Mouse (Mus musculus) hindbrain, embryonic 11.5 days (tissue): Measurements from ENCODE around the gene Axin2. TPM values are rescaled to one million over a fixed set of nuclear protein-coding genes. Genes with fewer than 3 reads are reported as not detected.

Source experiments
- ATAC-seq: fragments of 200-750 bp; cut with Nextera tagmentation; 2 replicates; pipeline ENCODE4 v1.8.0; 2017; ENCODE audit warnings: mild to moderate bottlenecking, moderate TSS enrichment, moderate library complexity; ENCODE audit not compliant: low FRiP score
- DNase-seq: peaks from one replicate; pipeline ENCODE4 v3.0.0-alpha.2; 2015; ENCODE audit warnings: low spot score
- H3K27ac ChIP-seq: fragments of 300-500 bp; sonication (generic); 2 replicates; pipeline ENCODE4 v1.5.1; 2014; ENCODE audit warnings: mild to moderate bottlenecking, low read depth, low read length
- H3K27me3 ChIP-seq: fragments of 300-500 bp; sonication (generic); 2 replicates; pipeline ENCODE4 v1.6.1; 2014; ENCODE audit warnings: mild to moderate bottlenecking, low read length, moderate library complexity, mixed read lengths; ENCODE audit not compliant: control insufficient read depth, insufficient read depth
- H3K36me3 ChIP-seq: fragments of 300-500 bp; sonication (generic); 2 replicates; pipeline ENCODE4 v1.6.1; 2014; ENCODE audit warnings: mild to moderate bottlenecking, low read length, moderate library complexity, mixed read lengths; ENCODE audit not compliant: control insufficient read depth, insufficient read depth
- H3K4me1 ChIP-seq: fragments of 300-500 bp; sonication (generic); replicated peaks from 2 replicates; pipeline ENCODE4 v1.6.1; 2014; ENCODE audit warnings: low read length, mixed read lengths; ENCODE audit not compliant: control insufficient read depth, insufficient read depth
- H3K4me2 ChIP-seq: fragments of 300-500 bp; sonication (generic); replicated peaks from 2 replicates; pipeline ENCODE4 v1.6.1; 2014; ENCODE audit warnings: mild to moderate bottlenecking, low read depth, low read length
- H3K4me3 ChIP-seq: fragments of 300-500 bp; sonication (generic); 2 replicates; pipeline ENCODE4 v1.5.1; 2014; ENCODE audit warnings: low read depth, low read length
- H3K9ac ChIP-seq: fragments of 300-500 bp; sonication (generic); 2 replicates; pipeline ENCODE4 v1.6.1; 2014; ENCODE audit warnings: low read depth, low read length
- H3K9me3 ChIP-seq: fragments of 300-500 bp; sonication (generic); 2 replicates; pipeline ENCODE4 v1.6.1; 2016; ENCODE audit warnings: low read length; ENCODE audit not compliant: control insufficient read depth
- WGBS: fragments of 180-500 bp; shearing (Covaris S2); extraction: QIAGEN DNeasy Blood & Tissue Kit; methylation state at CpG from one replicate; pipeline ENCODE4 v1.1.7; 2014; 5-methylcytosine and 5-hydroxymethylcytosine counted together
- polyA plus RNA-seq: library from polyadenylated mRNA; unstranded; fragments of >200 nt; fragmentation: Nextera tagmentation; extraction: Ambion mirVana; gene quantifications from 2 replicates; pipeline ENCODE4 v1.2.1, GENCODE M21; 2014

The Axin2 gene
- polyA plus RNA-seq, 1 experiment from 2014 or later = 26.5 TPM

DNA sequence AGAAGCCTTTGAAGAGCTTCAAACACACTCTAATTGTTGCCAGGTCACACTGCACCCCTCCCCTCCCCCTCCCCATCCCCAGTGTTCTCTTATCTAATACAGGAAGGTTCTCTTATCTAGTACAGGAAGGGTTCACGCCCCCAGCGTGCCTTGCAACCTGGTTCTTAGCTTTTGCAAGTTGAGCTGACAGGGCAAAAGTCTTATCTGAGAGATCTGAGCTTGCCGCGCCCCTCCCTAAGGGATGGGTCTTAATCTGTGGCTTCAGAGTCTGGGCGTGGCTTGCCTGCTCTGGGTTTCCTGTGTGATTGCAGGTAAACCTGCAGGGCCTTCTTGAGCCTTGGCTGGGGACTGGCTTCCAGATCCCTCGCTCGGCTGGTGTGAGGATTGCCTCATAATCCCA, 9.2 kb upstream of the Axin2 start:
- H3K27me3 ChIP-seq = peaks cover 3% of the 10 kb centered on the region; the same call in 1 of the 2 replicates
- H3K9me3 ChIP-seq = no peaks in the 10 kb centered on the region
- no peak overlapping the region for H3K27ac ChIP-seq
- H3K9ac ChIP-seq = no peak overlapping the region
- WGBS = 38% methylated on average over 7 of the region's 7 CpGs
- ATAC-seq (no peak), DNase-seq (no peak)
- no peaks in the 10 kb centered on the region for H3K36me3 ChIP-seq
- no peak overlapping the region for H3K4me3 ChIP-seq
- no peak overlapping the region for H3K4me2 ChIP-seq
- no peaks in the 10 kb centered on the region for H3K4me1 ChIP-seq

- Histone ChIP-seq H3K4me3 (no peak overlapping the region), H3K4me2 (no peak overlapping the region), H3K9me3 (no peaks in the 10 kb centered on the region), H3K36me3 (no peaks in the 10 kb centered on the region), H3K9ac (no peak overlapping the region), H3K27ac (no peak overlapping the region), H3K4me1 (no peaks in the 10 kb centered on the region), H3K27me3 (peaks cover 3% of the 10 kb centered on the region; the same call in 1 of the 2 replicates)
- WGBS = 93% methylated on average over 12 of the region's 12 CpGs
- ATAC-seq = no peak
- no peak for DNase-seq
These were observed 8.0 kb upstream of the Axin2 start for GRCm38 (mm10) chr11:108912174-108912573.

GRCm38 (mm10) chr11:108917422-108918324, 2.5 kb upstream of the Axin2 start:
- Histone ChIP-seq H3K4me1 (peaks cover 3% of the 10 kb centered on the region), H3K27ac (peak overlapping the region; percentile 36), H3K27me3 (no peaks in the 10 kb centered on the region), H3K9me3 (no peaks in the 10 kb centered on the region), H3K36me3 (no peaks in the 10 kb centered on the region), H3K9ac (no peak overlapping the region), H3K4me2 (no peak overlapping the region), H3K4me3 (no peak overlapping the region)
- WGBS = 8% methylated on average over 12 of the region's 12 CpGs
- no peak for ATAC-seq
- no peak for DNase-seq

GRCm38 (mm10) chr11:108920636-108921505, 722 bp downstream of the Axin2 start:
- peak overlapping the region; percentile 96 for H3K9ac ChIP-seq
- peaks cover 6% of the 10 kb centered on the region for H3K4me1 ChIP-seq
- peak overlapping the region; percentile 96 for H3K4me3 ChIP-seq
- H3K27ac ChIP-seq = peak overlapping the region; percentile 99
- peak; percentile 84 for ATAC-seq
- H3K27me3 ChIP-seq = 0 out of 2 replicates have a peak, but pooled peaks cover 2% of the 10 kb centered on the region
- peak; percentile 88 for DNase-seq
- WGBS = under 1% methylated on average over 82 of the region's 104 CpGs
- H3K9me3 ChIP-seq = no peaks in the 10 kb centered on the region
- H3K4me2 ChIP-seq = peak overlapping the region; percentile 86
- H3K36me3 ChIP-seq = 0 out of 2 replicates have a peak, but pooled peaks cover 3% of the 10 kb centered on the region

DNA sequence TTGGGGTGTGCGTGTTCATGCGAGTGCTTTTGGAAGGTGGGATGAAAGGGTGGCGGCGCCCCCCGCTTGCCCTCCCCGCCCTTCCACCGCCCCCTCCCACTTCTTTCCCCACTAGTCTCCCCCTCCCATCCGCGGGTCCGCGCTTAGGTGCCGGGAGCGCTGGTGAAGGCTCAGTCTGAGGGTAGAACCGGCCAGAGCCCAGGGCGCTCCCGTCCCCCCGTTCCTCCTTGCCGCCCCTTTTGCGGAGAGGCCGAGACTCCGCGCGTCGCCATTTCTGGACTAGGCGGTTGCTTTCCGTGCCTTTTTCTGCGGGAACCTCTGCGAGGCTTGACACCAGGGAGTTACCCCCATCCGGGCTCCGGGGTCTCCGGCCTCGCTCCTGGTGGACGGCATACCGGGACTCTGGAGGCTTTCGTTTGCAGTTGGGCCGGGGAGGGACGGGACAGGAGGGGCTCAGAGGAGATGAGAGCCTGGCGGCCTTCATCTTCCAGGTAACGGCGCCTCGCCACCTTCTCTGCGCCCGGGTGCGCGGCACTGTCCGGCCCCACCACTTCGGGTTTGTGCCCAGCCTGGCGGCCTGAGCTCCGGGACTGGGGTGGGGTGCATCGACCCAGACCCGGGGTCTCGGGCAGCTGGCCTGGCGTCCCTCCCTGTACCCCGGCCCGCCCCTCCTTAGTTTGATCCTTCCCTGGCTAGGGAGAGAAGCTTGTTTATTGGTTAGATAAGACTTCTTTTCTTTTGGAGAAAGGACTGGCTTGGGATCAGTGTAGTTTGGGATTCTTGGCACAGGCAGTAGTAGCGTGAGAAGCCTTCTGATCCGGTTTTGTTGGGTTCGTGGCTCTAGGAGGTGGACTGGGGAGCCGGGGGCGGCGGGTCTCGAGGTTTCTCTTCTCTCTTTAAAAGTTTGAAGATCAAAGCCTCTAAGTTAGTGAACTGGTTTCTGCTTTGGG, 1.6 kb downstream of the Axin2 start:
- H3K36me3 ChIP-seq = 0 out of 2 replicates have a peak, but pooled peaks cover 3% of the 10 kb centered on the region
- H3K27ac ChIP-seq = peak overlapping the region; percentile 99
- no peaks in the 10 kb centered on the region for H3K9me3 ChIP-seq
- H3K4me1 ChIP-seq = peaks cover 9% of the 10 kb centered on the region
- H3K4me2 ChIP-seq = peak overlapping the region; percentile 86
- 1% methylated on average over 57 of the region's 62 CpGs for WGBS
- H3K4me3 ChIP-seq = peak overlapping the region; percentile 96
- DNase-seq (peak; percentile 72), ATAC-seq (peak; percentile 11)
- H3K27me3 ChIP-seq = 0 out of 2 replicates have a peak, but pooled peaks cover 2% of the 10 kb centered on the region
- H3K9ac ChIP-seq = peak overlapping the region; percentile 96

DNA sequence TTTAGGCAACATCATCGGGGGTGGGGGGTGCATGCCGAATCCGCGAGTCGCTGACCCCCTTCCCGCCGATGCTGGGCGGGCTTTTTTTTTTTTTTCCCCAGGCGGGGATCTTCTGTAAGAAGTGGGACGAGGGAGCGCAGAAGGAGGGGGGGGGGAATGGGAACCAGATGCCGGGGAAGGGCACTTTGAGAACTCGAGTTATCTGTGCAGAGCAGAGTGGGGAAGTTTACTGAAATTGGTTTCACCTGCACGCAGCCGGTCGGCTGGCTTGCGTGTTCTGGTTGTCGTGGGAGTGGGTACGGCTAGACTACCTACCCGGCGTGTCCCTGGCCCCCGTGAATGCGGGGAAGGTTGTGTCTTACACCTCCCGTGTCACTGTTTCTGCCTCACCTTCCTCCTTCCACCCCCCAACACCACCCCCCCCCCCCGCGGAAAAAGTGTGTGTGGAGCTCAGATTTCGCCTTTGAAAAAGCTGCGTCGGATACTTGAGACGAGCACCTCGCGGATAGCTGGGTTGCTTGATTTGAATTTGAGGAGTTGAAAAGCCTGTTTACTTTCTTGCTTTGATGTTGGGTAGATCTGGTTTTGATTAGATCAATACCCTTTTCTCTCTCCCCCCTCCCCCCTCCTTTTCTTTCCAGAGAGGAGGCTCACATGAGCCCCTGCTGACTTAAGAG, 2.5 kb downstream of the Axin2 start:
- H3K9ac ChIP-seq = peak overlapping the region; percentile 96
- 0 out of 2 replicates have a peak, but pooled peaks cover 2% of the 10 kb centered on the region for H3K27me3 ChIP-seq
- WGBS = under 1% methylated on average over 31 of the region's 32 CpGs
- 0 out of 2 replicates have a peak, but pooled peaks cover 3% of the 10 kb centered on the region for H3K36me3 ChIP-seq
- H3K4me1 ChIP-seq = peaks cover 12% of the 10 kb centered on the region
- H3K9me3 ChIP-seq = no peaks in the 10 kb centered on the region
- DNase-seq (peak; percentile 57), ATAC-seq (no peak)
- peak overlapping the region; percentile 86 for H3K4me2 ChIP-seq
- H3K27ac ChIP-seq = peak overlapping the region; percentile 99
- peak overlapping the region; percentile 96 for H3K4me3 ChIP-seq

DNA sequence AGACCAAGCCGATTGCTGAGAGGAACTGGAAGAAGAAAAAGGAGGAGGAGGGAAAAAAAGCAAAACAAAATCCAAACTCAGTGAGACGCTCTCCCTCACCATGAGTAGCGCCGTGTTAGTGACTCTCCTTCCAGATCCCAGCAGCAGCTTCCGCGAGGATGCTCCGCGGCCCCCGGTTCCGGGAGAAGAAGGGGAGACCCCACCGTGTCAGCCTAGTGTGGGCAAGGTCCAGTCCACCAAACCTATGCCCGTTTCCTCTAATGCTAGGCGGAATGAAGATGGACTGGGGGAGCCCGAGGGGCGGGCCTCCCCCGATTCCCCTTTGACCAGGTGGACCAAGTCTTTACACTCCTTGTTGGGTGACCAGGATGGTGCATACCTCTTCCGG, 3.0 kb downstream of the Axin2 start:
- Histone ChIP-seq H3K4me1 (peaks cover 10% of the 10 kb centered on the region), H3K9ac (peak overlapping the region; percentile 96), H3K4me3 (peak overlapping the region; percentile 96), H3K27me3 (0 out of 2 replicates have a peak, but pooled peaks cover 2% of the 10 kb centered on the region), H3K4me2 (peak overlapping the region; percentile 86), H3K36me3 (0 out of 2 replicates have a peak, but pooled peaks cover 3% of the 10 kb centered on the region), H3K27ac (peak overlapping the region; percentile 99), H3K9me3 (no peaks in the 10 kb centered on the region)
- DNase-seq = no peak
- no peak for ATAC-seq
- WGBS = under 1% methylated on average over 17 of the region's 17 CpGs
